Mouse (Mus musculus) c-Kit-positive CD71-positive TER-119-positive erythroid progenitor cells, embryonic 14.5 days (primary cell): ENCODE results near the gene Igsf21.

Source experiments
- DNase-seq: peaks from one replicate; pipeline ENCODE4 v3.0.0-alpha.2; 2013; ENCODE audit warnings: low spot score

Igsf21 gene

DNA sequence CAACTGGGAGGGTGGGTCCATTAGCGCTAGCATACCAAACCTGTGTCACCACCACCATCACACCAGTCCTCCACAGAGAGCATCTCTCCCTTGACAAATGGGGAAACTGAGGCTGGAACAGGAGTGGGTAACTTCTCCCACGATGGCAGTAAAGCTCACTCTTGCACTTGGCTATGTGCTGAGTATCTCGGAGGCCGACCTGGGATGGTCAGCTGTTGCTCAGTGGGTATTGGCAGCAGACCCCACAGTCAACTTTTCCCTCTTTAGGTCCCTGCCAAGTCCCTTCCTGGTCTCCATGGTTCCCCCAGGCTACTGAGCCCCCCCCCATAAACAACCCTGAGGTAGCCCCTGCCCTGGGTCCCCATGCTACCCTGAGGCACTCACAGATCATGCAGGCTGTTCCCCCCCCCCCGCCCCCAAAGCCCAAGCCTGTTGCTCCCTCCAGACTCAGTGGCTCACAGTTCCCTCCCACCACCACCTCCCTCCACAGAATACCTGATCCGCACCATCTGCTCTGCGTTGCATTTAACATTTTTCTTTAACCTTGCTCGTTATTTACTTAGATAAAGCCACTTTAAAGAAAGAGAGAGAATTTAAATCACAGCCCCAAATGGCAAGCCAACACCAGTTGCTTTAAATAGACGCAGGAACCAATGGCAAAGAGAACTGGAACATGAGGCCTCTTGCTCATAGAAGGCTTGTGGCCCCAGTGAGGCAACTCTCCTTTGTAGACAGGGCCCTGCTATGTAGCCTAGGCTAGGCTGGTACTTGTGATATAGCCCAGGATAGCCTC, 11.0 kb downstream of the Igsf21 start:
- DNase-seq = no peak

DNA sequence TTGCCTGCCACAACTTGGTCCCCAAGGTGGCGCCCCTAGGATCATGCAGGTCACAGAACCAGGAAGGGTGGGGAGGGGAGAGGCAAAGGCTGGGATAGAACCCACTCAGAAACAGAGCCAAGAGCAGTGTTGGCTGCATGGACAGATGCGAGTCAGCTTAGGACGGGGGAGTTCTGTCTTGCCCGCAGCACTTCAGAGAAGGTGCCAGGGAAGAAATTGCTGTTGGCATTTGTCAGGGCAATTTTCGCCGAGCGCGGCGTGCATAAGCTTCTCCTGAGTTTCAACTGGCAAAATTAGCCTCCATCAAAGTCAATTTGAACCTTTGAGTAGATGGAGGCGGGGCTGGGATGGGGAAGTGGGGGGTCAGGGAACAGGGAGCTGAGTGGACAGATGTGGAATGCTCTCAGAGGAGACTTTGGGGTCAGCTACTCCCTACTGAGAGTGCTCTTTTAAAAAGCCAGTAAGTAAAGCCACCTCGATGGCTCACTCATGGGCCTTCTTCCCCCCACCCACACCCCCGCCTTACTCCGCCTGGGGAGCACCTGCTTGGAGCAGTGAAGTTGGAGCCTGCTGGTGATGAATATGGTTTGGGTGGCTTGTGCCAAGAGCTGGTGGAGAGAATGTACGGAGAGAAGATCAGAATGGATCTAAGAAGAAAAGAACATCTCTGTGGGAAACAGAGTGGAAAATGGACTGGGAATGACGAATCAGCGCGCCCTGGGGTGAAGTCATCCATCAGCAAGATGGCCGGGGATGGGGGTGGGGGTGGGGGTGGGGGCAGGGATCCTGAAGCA, 12.0 kb downstream of the Igsf21 start:
- DNase-seq = no peak

DNA sequence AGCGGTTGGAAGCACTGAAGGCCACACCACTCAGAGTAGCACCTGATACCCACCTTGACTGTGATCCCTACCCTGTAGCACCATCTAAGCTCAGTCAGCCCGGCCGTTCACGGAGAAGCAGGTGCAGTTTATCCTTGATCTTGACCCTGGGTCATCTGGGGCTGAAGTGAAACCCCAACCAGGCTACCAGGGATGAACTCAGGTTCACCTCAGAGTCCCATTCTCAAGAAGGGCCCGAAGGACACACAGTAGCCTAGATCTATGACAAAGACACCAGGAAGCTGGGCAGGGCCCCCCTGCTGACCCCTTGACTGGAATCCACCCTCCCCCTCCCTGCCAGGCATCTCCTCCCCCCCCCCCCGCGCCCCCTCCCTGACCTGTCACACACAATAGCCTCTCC, 18.7 kb downstream of the Igsf21 start:
- no peak for DNase-seq

DNA sequence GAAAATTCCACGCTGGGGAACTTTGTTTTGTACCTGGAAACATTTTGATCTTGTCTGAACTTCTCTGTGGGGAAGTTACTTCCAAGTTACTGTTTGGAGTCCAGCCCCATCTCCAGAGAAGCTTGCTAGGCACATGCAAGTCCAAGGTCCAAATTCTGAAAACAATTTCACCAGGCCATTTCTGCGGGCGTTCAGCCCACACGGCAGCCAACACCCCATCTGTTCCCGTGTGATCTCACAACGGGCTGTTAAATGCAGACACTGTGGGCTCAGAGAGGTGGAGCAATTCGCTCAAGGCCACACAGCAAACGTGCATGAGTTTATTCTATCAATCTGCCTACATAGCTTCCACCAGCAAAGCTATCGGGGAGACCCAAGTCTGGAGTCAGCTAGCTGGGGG, 21.4 kb downstream of the Igsf21 start:
- DNase-seq = no peak

DNA sequence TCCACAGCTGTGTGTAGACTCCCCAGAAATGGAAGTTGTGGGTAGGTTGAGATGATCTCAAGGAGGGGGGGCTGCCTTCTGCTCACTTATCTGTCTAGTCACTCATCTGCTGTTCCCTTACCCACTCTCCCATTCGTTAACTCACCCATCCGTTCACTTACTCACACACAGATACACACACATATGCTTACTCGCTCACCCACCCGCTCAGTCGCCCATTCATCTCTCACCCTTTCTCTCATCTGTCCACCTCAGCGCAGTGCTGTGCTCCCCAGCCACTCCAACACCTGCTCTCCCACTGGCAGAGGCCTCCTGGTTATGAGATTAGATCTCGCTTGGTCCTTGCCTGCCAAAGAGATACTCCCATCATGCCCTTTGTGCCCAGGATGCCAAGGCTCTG, 22.1 kb downstream of the Igsf21 start:
- no peak for DNase-seq

DNA sequence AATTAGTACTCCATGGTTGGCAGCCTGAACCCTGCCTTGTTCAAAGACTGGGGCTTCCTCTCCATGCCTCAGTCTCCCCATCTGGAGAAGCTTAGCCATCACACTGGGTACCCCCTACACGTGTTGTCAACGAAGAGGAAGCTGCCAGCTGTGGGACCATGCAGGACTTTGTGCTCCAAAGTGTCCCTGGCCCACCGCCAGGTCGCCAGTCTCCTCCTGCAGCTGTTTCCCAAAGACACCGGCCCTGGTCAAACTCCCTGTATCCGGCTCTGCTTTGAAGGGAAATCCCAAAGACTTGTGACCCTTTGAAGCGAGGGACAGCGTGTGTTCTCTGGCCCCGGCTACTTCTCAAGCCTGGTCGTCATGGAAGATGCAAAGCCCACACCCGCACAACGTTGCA, 23.5 kb downstream of the Igsf21 start:
- no peak for DNase-seq

DNA sequence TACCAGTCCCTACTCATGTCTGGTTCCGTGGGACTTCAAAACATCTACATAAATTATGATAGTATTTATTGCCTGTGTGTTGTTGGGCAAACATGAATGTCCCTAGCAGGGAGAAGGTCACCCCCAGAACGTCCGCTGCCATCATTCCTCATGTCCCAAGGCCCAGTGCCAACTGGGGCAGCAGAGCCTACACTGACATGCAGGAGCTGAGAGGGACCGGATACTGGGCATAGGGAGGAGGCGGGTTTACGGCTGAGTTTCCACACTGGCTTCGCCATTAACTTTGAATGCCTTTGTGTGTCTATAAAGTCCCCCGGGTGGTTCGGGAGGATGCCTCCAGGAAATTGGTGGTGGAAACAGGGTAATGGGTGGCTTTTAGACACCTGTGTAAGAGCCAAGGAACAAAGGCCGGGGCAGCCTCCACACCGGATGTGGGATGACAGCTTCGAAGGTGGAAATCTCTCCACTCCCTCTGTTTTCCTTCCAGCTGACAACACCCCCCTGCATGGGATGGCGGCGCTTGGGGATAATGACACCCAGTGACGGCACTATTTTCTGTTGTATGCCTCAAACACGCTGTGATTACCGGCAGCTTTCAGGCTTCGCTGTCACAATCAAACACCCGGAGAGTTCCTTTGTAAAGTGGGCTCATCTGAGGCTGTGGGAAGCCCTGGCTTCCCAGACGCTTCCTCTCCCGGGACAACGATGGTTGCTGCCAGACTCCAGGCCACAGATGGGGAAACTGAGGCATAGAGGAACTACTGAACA, 26.1 kb downstream of the Igsf21 start:
- no peak for DNase-seq

DNA sequence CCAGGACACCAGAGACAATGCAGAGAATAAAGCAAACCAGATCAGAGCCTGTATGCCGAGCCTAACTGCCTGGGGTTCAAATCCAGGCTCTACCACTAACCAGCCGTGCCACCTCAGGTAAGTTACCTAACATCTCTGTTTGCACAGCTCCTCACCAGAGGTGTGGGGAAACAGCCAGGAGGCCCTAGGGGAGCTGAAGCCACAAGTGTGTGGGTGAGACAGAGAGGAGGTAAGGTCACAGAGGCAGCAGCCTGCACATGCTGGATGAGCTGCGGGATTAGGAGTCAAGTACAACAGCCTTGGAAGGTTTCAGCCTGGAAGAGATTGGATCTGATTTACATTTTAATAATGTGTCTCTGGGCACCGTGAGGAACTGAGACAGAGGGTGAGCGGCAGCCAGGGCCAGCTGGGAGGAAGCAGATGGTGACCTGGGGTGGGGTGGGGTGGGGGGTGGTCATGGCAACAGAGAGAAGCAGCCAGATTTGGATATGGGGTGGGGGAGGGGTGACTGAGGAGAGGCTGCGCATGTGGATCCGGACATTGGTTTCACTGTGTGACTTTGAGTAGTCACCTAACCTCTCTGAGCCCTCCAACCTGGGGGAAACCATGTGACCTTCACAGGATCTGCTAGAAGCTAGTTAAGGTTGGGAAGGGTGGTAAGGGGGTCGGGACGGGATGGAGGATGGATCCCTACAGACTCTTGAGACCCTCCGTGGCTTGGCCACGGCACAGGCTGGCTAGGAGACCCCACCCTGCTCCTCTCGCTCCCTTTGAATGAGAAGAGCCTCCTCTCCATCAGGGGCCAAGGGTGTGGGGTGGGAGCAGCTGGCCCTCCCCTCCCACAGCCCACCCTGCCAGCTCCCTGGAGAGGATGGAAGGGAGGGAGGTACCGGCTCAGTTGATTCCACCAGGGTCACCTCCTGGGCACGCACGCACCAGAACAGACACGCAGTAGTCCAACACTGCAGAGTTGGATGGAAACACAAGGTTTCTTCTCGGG, 27.4 kb downstream of the Igsf21 start:
- DNase-seq = no peak

DNA sequence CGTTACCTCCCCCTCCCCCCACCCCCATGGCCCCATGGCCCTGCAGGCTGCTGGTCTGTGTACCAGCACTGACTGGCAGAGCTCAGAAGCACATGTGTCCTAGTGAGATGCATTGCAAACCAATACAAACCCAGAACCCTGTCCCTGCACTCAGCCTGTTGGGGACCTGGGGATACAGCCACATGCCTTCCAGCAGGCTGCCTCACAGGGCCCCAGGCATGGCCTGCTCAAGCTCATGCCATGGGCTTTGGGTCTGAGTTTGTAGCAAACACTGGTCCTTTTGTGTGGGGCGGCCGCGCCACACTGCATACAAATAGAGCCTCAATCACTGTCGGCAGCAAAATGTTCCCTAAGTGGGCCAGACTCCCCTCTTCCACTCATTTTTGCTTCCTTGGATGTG, 28.2 kb downstream of the Igsf21 start:
- DNase-seq = no peak

DNA sequence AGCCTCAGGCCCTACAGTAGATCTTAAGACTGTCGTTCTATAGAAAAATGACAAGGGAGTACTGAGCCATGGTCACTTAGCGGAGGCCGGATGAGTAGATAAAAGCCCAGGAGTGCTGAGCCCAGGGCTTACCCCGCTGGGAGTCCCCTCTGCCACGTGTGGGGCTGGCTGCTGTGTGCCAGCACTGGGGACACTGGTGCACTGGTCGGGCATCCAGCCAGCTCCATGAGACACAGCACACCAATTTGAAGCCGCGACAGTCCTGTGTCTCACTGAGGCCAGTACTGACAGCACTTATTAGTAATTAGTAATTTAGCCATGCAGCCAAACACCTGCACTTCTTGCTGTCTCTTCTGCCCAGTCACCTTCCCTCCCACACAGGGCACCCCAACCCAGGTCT, 28.6 kb downstream of the Igsf21 start:
- no peak for DNase-seq

DNA sequence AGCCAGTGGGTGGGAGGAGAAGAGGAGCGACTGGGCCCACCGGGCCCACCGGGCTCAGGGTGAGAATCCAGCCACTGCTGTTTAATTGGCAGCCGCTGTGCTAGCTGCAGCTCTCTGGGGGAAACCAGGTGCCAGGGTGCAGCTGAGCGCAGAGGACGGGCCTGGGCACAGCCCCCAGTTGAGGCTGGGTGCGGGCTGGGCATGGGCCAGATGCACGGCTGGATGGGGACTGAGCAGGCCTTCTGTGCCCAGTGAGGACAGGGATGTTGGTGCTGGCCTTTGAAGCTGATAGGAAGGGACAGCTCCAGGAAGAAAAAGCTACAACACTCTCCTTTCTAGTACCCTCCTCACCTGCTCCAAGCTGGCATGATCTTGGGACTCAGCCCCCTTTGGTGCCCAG, 30.5 kb downstream of the Igsf21 start:
- DNase-seq = no peak

DNA sequence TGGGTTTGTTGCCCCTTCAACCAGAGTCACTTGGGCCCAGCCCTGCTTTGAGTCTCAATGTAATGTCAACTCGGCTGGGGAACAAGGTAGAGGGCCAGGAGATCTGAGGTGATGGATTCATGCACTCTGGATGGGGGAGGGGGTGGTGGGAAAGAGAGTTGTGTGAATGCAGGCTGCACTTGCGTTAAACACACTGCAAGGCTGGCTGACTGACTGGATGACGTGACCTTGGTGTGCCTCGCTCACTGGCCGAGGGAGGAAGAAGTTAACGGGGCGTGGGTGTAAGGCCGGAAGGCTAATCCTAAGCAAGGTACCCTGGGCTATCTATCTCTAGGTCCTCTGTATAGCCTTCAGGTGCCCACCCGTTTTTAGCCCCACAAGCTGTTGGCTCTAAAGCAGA, 31.4 kb downstream of the Igsf21 start:
- no peak for DNase-seq

DNA sequence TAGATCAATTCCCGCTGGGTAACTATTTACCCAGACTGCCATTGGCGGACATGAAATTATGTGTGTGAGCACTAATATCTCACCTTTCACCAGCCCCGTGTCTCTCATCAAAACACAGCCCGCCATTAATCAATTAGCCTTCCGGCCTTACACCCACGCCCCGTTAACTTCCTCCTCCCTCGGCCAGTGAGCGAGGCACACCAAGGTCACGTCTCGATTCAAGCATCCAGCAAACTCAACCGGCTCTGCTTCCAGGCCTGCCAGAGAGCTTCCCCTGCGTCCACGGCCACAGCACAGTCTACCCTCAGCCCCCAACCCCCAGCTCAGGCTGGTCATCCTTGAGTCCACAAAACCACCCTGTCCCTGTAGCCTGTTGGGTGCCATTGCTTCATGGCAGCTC, 32.2 kb downstream of the Igsf21 start:
- DNase-seq = no peak

DNA sequence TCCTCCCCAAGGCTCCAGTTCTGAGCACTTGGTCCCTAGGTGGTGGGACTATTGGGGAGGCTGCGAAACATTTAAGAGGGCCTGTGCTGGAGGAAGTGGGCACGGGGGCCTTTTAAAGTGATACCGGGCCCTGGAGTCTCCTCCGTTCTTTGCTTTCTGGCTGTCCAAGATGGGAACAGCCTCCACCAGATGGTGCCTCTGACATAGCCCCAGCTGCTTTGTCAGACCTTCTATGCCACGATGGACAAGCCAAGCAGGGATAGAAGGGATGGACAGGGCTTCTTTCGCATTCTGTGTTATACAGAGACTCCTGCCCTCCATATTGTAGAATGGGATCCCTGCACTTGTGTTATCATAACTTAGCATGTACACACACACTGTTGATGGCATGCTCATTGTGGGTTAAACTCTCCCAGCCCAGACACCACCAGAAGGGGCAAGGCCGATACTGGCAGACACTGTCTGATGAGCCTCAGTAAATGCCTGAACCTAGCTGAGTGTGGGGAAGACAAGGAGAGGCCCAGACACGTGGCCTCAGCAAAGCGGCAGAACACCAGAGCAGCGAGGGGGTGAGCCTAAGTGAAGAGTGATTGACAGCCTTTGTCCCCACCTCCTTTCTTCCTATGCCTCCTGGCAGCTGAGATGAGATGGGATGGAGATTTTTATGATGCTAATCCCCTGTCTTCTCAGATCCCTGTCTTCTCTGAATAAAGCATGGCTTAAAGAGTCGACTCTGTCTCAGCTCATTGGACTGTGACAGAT, 36.3 kb downstream of the Igsf21 start:
- no peak for DNase-seq

DNA sequence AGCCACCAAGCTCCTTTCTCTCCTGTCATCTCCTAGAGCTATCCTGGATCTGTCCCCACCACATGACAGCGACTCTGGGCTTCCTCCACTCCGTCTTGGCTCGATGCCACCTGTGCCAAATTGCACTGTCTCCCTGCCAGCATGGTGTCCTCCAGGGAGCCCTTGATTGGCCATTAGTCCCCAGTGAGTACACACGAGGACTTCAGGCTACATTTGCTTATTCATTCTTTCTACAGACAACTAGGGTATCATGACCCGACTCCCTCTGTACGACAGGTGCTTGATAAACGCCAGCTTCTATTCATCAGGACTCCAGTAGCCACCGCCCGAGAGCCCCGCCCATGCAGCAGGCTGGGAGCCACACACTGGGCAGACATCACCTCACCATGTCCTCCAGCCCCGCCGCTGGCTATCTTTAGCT, 40.8 kb downstream of the Igsf21 start:
- no peak for DNase-seq

DNA sequence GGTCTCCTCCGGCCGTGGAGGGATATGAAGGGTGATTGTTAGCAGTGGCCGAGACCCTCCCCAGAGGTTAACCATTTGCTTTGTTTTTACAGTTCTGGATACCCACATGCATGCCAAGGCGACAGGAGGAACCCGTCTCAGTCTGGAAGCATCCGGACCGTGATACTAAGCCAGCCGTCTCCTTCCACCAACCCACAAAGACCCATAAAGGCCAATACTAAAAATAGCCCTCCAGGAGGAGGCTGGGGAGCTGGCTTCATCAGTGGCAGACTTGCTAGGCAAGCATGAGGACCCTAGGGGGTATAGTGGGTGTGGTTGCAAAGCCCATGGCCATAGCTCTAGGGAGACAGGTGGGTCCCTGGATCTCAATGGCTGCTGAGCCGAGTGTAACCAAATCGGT, 41.8 kb downstream of the Igsf21 start:
- DNase-seq = no peak

DNA sequence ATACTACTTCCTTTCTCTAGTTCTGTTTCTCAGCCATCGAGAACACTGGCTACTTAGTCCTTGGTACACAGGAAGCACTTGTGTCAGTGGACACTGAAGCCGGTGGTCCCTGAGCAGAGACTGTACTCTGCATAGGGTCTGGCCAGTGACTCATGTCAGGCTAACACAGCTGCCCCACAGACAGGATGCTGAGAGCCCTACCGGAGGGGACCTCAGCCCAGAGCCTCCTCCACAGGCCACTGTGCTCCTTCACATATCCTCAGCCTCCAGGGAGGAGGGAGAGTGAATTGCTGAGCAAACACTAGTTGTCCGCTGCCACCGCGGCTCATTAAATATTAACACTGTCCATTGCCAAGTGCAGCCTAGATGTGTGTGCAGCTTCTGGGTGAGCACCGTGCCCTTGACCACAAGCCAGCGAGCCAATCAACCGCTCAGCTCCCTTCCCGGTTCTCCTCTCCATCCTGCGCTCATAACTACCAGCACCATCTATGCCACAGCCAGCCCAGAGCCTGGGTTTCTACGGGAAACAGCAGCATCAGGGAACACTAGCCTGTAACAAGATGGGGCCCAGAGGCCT, 42.8 kb downstream of the Igsf21 start:
- no peak for DNase-seq

DNA sequence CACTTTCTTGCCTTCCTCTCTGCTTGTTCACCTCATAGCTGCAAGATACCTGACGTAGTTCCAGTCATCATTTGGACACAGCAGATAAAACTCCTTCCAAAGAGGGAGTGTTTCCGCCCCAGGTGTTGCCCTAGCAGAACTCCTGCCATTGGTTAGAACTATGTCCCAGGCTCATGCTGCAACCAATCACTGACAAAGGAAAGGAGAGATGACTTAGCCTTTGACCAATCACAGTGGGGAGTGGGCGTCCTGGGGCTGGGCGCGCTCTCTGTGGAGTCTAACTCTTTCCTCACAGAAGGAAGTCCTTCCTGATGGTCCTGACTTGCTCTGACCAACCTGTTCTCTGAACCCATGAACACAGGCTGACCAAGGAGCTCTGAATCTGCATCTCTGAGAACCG, 44.4 kb downstream of the Igsf21 start:
- no peak for DNase-seq

DNA sequence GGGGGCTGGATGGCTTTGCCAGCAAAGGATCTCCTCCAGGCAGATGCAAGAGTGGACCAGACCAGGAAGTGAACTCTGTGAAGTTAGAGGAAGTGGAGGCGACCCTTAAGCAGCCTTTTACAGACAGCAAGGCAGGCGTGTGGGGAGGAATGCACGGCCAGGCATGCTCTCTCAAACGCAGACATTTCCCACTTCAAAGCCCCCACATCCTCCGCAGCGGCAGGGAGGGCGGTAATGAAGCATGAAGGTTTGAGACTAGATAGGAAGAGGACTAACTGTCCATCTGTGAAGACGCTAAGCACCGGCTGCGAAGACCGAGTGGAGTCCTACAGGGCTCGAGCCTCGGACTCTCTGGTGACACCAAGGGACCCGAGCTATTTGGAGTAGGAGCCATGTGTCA, 46.3 kb downstream of the Igsf21 start:
- DNase-seq = no peak

DNA sequence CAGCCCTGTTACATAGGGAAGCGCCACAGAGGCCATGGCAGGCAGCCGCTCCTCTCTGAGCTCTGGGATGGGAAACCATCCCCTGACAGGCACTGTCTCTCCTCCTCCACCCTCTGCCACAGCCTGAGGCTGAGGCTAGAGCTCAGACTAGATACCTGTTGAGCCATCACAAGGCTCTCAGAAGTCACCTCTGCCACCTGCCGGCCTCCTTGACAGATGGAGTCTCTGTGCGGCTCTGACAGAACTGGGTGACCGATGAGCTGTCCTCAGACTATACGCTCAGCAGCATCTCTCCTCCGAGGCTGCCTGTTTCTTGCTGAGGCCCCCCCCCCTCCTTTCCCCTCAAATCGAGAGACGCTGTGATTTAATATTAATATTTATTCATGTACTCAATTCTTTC, 49.9 kb downstream of the Igsf21 start:
- no peak for DNase-seq
